Mouse (Mus musculus) gastrocnemius, postnatal 36 days (tissue): Measurements from ENCODE around the gene Nr2f2. TPM values are rescaled to one million over a fixed set of nuclear protein-coding genes. Genes with fewer than 3 reads are reported as not detected.
A peak's percentile ranks its signal among the peaks of the same experiment; 100 is the strongest.

ENCODE experiments used
- DNase-seq, 2 experiments: peaks; one replicate each; pipeline ENCODE4 v3.0.0; 2022
- intact Hi-C: fragments of 180-260 bp; cut with DNase I; formaldehyde crosslinking; loops from one replicate; pipeline ENCODE4 v1.15.1; 2025
- total RNA-seq, 2 experiments: library from RNA; stranded (reverse); gene quantifications; 2 replicates each; pipeline ENCODE4 v1.2.3; 2021

The Nr2f2 gene
- total RNA-seq, 2 experiments from 2014 or later: 12.7 to 19.4 TPM

DNA sequence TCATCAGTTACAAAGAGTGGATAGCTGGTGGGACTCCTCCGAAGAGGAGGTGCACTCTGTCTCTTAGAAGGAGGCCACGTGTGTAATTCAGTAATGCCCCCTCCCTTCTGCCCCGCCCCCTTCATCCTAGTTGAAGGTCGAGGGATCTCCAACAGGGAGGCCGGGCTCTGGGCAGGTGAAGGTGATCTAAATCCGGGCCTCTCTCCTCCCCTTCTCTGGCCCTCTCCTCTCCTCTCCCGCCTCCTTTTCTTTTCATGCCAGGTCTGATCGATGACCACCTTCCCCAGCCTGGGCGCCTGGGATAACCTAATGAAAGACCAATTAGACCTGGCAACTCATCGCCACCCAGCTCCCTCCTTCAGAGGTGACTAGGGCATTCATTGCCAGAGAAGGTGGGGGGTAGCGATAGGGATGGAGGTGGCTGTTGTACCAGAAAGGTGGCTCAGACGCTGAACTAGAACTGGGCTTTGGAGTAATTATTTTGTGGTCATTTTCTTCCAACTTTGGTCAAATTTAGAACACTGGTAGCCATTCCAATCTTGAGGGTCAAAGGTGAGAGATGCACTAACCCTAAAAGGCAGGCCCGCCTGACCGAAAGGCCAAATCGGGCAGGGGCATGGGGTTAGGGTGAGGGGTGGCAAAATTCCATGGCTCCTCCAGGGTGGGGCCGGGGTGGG lies 1.2 kb upstream of the Nr2f2 start:
- DNase-seq: no peak
- intact Hi-C loops: loop anchor here (10.0 kb wide), 1 partner anchor 1337 kb away; no protein-coding TSS in a partner anchor

DNA sequence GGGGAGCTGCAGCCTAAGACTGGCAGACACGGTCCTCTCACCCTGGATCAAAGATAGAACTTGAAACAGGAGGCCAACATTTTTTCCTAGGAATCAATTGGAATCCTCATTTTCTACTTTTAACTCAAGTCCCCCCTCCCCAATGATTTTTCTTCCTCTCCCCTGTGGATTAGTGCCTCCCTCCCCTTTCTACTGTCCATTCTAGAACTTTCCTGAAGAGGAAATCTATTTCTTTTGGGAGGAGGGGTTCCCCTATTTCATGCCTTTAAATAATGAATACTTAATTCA lies 217 bp upstream of the Nr2f2 start:
- DNase-seq: no peak
- intact Hi-C loops: loop anchor here (10.0 kb wide), 1 partner anchor 1338 kb away; no protein-coding TSS in a partner anchor

DNA sequence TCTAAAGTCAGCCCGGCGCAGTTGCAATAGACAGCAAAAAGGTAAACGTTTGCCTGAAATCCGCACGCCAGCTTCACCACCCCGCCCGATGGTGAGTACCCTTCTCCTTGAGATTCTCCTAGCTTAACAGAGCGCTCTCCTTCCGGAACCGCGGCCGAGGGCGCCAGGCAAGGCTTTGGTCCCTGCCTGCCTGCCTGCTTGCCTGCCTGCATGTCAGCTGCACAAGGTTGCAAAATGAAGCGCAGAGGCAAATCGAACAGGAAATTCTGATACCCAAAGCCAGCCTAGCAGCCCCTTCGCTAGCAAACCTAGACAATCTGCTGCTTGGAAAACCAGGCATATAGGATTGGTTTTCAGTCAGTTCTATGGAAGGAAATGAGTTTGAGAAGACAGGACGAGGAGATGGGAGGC lies 1.1 kb downstream of the Nr2f2 start:
- peak in 1 of 2 experiments; percentile 31 for DNase-seq
- intact Hi-C loops: loop anchor here (10.0 kb wide), 1 partner anchor 1339 kb away; no protein-coding TSS in a partner anchor

DNA sequence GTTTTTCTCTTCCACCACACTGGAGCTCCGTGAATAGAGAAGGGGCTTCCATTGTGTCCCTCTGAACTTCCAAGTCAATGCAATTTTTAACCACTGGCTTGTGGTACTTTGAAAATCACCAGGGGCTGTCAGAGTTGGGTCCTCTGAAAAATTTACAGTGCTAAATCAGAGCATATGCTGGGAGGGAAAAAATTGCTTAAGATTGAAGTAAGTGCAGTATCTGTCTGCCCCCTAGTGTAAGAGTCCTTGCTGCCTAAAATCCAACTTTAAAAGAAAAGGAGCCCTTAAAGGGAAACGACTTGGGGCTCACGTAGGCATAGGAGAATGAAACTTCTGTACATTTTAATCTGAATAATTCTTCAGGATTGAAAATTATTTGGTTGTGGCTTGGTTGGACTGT lies 1.7 kb downstream of the Nr2f2 start:
- intact Hi-C loops: loop anchor here (10.0 kb wide), 1 partner anchor 1340 kb away; no protein-coding TSS in a partner anchor
- no peak for DNase-seq

DNA sequence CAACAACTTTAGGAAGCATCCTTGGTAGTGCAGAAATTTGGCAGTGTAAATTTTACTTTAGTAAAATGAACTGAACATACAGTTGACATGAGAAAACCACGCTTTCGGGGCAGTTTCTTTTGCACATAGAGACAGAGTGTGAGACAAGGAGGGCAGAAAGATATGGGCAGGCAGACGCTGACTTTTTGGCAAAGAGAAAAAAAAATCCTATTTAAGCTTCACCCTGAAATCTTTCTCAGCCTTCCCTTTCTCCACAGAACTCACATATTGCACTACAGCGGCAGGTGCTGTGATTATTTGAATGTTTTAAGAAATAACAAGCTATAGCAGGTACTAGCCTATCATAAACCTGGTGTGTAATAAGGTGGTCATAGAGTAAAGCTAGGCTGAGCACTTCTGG lies 3.2 kb downstream of the Nr2f2 start:
- no peak for DNase-seq
- intact Hi-C loops: loop anchor here (10.0 kb wide), 1 partner anchor 1341 kb away; no protein-coding TSS in a partner anchor

DNA sequence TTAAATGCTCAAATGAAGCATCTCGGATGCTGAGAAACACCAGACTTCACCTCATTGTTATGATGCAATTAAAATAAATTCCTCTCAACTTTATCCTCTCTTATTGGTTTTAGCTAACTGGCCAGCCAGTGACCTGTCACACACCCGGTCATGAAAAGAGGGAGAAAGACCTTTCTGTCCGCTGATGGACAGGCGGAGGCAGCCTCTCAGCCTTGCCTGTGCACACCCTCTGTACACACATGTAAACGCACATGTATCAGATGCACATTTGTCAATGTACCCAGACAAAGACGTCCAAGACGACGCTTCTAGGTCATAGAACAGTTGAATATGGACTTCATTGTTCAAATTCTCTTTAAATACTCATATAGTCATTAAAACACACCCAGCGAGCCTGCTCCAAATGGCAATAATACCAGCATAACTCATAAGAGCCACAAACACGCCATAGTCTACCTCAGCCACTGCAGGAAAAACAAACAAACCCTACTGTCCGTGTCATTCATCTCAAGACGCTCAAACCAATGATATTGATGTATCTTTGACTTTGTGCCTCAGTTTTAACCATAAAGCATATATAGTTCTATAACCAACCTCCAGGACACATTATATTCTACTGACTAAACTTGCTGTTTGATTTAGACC lies 3.9 kb downstream of the Nr2f2 start:
- intact Hi-C loops: loop anchor here (10.0 kb wide), 1 partner anchor 1342 kb away; no protein-coding TSS in a partner anchor
- no peak for DNase-seq

DNA sequence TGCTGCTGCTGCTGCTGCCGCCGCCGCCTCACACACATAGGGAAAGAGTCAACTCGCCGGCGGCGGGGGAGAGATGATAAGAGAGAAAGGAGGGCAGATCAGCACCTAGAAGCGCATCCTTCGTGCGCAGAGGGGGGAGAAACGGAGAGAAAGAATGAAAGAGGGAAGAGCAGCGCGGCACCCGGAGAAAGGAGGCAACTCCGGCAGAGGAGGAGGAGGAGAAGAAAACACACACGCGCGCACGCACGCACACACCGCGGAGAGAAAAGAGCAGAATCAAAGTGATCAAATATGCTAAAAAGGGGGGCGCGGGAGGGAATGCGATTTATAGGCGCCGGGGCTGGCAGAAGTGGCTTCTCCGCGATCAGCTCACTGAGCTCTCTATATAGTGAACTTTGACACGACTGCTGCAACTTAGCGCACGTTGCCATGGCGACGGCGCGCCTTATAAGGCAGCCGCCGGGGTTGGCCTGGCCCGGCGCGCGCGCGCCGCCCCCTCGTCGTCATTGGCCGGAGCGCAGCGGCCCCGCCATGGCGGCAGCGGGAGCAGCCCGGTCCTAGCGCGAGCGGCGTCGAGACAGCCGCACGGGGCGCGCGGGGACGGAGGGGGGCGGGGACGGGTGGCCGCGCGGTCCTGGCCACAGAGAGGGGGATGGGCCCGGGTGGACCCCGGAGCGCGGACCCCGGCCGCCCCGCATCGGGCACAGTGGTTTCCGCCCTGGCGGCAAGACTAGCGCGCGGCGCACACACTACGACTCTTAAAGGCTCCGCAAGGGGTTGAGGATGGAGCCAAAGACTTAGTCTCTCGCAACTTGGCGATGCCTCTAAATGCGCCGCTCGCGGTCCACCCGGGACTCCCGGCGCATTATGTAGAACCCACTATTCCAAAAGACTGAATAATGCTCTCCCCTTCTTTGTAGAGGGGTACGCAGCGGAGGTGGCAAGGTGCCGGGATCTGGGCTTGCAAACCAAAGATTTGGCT lies 4.9 kb downstream of the Nr2f2 start:
- peak; percentile 83 to 85 for DNase-seq
- intact Hi-C loops: loop anchor here (10.0 kb wide), 1 partner anchor 1343 kb away; no protein-coding TSS in a partner anchor

DNA sequence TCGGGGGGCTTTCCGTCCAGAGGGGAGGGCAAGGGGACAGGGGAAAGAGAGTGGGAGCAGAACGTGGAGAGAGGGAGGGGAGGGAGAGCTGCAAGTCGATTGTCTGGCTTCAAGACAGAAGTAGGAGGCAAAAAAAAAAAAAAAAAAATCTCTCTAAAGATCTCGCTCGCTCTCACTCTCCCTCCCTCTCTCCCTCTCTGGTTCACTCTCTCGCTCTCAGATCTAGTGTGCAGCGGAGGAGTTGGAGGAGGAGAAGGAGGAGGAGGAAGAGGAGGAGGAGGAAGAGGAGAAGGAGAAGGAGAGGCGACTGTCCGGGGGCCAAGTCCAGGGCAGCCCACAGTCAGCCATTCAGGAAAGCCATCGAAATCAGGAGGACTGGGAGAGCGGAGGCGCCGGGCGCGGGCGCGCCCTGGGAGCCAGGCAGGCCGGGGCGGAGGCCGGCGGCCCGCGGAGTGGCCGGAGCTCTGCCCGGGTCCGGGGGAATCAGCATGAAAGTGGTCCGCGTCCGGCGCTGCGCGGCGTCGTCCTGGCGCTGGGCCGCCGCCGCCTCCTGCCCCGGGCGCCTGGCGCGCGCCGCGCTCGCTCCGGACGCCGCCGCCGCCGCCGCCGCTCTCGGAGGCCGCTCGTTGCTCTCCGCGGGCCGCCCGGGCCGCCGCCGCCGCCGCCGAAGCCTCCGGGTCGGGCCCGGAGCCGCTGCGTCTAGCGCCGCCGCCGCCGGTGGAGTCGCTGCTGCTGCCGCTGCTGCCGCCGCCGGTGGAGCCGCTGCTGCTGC lies 5.7 kb downstream of the Nr2f2 start:
- DNase-seq: peak in 1 of 2 experiments; percentile 49
- intact Hi-C loops: loop anchor here (10.0 kb wide), 1 partner anchor 1344 kb away; no protein-coding TSS in a partner anchor

DNA sequence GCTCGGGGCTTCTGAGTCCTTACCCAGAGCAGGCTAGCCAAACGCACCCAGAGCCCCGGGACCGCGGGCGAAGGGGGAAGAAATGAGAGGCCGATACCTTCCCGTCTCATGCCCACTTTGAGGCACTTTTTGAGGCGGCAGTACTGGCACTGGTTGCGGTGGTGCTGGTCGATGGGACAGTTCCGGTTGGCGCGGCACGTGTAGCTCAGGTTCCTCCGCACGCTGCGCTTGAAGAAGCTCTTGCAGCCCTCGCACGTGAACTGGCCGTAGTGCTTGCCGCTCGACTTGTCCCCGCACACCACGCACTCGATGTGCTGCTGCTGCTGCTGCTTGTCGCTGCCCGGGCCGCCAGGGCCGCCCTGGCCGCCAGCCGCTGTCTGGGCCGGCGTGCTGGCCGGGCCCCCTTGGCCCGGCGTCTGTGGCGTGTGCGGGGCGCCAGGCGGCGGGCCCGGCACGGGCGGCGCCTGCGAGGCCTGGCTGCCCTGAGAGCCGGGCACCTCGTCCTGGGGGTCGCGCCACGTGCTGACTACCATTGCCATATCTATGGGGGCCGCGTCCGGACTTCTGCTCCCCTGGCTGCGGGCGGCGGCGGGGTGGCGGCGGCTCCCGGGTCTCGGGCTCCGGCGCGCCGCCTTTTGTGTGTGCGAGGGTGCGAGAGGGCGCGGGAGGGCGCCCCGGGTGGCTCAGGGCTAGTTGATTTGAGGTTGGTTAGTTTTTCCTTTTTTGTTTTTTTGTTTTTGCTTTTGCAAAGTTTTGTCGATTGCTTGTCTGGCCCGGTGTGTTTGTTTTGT lies 6.5 kb downstream of the Nr2f2 start:
- DNase-seq: peak in 1 of 2 experiments; percentile 58
- intact Hi-C loops: loop anchor here (1.0 to 10.0 kb wide), 3 partner anchors 9 to 1345 kb away; no protein-coding TSS in a partner anchor

DNA sequence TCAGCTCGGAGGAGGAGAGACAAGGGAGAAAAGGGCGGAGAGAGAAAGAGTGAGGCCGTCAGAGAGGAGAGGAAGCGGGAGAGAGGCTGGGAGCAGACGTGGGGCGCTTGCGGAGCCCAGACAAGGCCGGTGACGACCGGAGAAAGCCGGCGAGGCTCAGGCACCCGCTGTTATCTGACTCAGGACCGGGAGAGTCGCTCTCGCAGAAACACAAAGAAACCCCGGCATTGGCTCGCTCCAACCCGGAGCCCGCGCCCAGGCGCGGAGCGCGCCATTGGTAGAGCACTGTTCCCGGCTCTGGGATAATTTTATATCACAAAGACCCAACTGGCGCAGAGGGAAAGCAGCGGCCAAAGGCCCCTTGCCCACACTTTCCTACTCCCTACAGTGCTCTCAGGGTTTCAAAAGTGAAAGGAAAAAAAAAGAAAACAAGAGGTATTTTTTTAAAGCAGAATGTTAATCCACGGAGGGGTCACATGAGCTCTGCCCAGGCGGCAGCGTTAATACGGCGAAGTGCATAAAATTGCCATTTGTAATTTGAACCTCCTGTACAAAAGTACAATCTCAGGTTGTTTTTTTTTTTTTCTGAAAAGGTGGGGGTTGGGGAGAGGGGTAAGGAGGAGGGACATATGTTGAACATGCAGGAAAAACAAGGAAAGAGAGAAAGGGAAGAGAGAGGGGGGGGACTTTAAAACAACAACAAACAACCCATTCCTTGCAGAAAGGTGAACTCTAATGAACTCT lies 7.5 kb downstream of the Nr2f2 start:
- peak in 1 of 2 experiments; percentile 64 for DNase-seq

DNA sequence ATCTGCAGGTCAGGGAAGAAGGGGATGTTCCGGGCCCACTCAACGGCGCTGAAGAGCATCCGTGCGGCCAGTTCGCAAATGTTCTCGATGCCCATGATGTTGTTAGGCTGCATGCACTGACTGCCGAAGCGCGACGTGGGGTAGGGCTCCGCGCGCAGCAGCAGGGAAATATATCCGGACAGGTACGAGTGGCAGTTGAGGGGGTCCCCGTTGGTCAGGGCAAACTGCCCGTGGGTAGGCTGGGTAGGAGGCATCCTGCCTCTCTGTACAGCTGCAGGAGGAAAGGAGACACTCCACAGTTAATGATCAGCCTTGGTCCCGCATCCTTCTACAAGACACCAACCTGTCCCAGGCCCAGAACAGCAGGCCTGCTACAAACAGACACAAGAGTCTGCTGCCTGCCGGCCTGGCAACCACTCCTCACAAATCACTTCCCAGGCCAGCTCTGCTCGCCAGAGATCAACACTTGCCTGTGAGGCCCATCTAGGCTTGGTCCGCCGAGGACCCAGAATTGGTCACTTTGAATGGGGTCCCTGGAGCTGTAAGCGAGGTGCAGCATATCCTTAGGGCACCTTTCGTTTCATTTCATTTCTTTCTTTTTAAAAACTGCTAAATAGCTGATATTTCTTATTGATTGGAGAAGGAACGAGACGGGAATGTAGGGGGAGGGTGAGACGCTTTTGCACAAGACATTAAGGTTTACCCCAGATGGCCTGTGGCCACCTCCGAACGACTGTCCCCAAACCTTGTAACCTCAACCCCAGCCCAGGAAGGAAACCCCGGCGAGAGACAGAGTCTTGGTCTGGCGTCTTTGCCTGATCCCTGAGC lies 8.3 kb downstream of the Nr2f2 start:
- DNase-seq: no peak
- intact Hi-C loops: loop anchor here (5.0 kb wide), 1 partner anchor 284 kb away; no protein-coding TSS in a partner anchor

More for the DNA sequence above, 7.5 kb downstream of the Nr2f2 start:
- intact Hi-C loops: loop anchor here (1.0 to 5.0 kb wide), 2 partner anchors 8 to 283 kb away; no protein-coding TSS in a partner anchor

DNA sequence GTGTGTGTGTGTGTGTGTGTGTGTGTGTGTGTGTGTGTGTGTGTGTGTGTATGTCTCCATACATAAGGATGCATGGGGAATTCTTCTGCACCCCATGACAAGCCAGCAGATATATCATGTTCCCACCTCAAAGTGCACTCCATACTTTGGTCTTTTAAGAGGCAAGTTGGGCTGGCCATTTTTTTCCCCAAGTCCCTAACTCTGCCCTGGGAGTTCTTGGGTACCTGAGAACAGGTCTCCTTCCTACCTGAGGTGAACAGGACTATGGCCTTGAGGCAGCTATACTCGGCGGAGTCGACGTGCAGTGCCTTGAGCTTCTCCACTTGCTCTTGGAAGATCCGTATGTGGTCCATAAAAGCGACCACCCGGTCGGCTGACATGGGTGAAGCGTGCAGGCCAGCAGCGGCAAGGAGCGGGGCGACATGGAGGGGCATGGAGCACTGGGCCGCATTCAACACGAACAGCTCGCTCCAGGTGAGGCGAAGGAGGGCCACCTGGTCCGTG lies 9.0 kb downstream of the Nr2f2 start:
- no peak for DNase-seq
- intact Hi-C loops: loop anchor here (5.0 kb wide), 1 partner anchor 285 kb away; no protein-coding TSS in a partner anchor

DNA sequence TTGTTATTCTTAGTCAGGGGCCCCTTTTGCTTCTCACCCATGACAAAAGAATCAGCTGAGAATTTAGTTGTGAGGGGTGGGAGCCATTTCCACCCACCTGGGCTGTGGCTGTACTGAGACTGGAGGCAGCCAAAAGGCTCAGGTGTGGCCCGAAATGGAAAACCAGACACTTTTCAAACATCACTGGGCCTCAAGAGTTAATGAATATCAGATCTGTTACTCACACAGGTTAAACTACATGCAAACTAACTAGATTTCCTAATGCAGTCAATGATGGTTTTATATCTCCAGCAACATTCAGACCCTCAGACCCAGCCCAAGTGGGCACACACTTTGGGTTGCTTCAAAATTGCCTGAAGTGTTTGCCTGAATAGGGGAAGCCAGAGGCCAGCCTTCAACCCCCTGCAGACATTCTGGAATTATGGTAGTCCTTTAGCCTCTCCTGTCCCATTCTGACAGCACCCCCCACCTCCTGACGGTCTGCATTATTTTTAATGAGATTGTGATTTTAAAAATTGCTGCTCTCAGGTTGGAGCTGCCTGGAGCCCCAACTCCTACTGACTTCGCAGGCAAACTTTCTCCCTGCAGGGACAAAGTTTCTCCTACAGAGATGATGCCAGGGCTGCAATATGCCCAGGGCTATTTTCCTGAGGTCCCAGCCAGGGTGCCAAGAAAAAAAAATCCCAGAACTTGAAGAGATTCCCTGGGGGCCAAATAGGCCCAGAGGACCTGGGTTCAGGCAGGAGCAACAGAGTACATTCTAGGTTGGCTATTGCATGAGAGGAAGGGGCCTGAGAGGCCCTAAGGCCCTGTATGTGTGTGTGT lies 9.6 kb downstream of the Nr2f2 start:
- intact Hi-C loops: loop anchor here (5.0 kb wide), 1 partner anchor 285 kb away; no protein-coding TSS in a partner anchor
- no peak for DNase-seq

DNA sequence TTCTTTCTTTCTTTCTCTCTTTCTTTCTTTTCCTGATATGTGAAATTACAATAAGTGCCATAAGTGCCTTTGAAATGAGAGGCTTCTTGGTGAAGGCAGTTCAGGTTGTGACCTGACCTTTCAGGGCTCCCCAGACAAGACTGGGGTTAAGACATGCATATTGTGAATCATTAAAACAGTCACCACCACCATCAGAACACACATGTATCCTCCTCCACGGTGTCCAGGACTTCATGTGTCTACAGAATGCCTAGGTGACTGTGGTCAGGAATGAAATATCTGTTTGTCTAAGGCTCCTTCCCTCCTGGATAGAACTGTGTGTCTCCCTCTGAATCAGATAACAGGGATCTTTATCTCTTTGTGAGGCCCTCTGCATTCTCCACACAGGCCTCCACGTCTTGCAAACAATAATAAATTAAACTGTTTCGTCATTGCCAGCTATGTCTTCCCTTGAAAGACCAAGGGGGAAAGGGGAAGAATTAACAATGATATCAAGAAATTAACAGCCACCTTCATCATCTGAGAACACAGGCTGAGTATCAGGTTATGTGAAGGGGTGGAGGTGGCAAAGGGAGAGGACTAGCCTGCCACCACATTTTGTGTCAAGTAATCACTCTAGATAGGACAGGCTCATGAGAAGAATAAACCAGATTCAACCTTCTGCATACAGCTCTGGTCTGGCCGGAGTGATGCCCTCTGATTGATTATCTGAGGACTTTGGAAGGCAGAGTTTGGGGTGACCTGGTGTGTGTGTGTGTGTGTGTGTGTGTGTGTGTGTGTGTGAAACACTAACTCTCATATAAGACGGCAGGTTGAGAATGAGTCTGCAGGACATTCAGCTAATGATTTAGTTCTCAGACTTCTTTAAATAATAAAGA lies 10.6 kb downstream of the Nr2f2 start:
- intact Hi-C loops: loop anchor here (5.0 kb wide), 1 partner anchor 286 kb away; no protein-coding TSS in a partner anchor
- no peak for DNase-seq

DNA sequence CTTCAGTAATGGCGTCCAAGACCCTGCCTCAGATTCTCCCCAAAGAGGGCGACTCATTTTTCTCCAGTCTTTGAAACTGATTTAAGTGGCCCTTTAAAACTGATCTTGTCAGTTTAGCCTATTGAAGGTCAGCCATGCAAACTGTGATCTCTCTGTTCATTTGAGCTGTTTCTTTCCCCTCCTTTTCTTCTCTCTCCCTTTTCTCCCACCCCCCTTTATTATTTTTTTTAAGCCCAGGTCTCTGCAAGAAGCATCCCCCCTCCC lies 11.2 kb downstream of the Nr2f2 start:
- DNase-seq: no peak
- intact Hi-C loops: loop anchor here (5.0 kb wide), 1 partner anchor 287 kb away; no protein-coding TSS in a partner anchor
